9 mouse cellular contexts compared by ENCODE assay signal in the genomic region with DNA sequence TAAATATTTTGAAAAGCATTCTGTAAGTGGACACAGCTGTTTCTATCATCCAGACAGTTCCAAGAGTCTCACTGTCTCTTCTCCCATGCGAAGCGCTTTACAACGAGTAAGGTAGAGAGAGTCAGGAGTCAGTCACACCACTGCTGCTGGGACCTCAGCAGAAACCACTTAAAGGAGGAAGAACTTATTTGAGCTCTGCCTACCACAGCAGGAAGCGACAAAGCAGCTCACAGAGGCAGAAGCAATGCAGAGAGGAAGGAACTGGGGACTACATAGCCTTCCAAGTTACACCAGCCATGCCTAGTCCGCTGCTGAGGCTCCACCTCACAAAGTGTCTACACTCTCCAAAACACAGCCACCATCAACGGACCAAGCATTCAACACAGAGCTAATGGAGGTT. TPM values are rescaled to one million over a fixed set of nuclear protein-coding genes. Genes with fewer than 3 reads are reported as not detected.
DNase-seq lines count a peak whose midpoint lies in the region; TF ChIP-seq lines count a peak whose summit lies in the region.
"Had no signal": no experiment of that assay in that cellular context is flagged by ENCODE, and none has a peak within 500 bp of the region (broad histone marks: within the 10 kb centered on the region; RNA-seq: fewer than 3 reads in every experiment).

No protein-coding gene starts in this region.

- no peaks in the 10 kb centered on the region for H3K36me3 ChIP-seq in limb, embryonic 10.5 days

- DNase-seq in CD4-positive helper T cell, adult 2 months (ENCODE audit: low read depth, low spot score): peak; percentile 79
- peak; percentile 74 for DNase-seq in T-cell, adult 2 months (ENCODE audit: low spot score)
- DNase-seq in limb, embryonic 10.5 days (ENCODE audit: low spot score): no peak
- DNase-seq in natural killer cell, adult 2 months (ENCODE audit: low spot score in 2 of 2): peak; percentile 25 to 58
- DNase-seq in adrenal gland, postnatal 4 days (ENCODE audit: low spot score in 2 of 2): no peak
- DNase-seq in urinary bladder, postnatal 14 days (ENCODE audit: low spot score): no peak
- DNase-seq in cerebellum, adult 2 months: no peak
- DNase-seq in yolk sac, embryonic 10.5 days (ENCODE audit: low spot score): no peak

- no peaks in the 10 kb centered on the region for H3K9me3 ChIP-seq in limb, embryonic 10.5 days (replicated peaks)

- peak overlapping the region; percentile 36; the same call in 1 of the 2 replicates for H3K27ac ChIP-seq in limb, embryonic 10.5 days
- H3K27ac ChIP-seq in cerebellum, adult 2 months (ENCODE audit: insufficient read depth, low read length): no peak overlapping the region
- H3K27ac ChIP-seq: kidney, postnatal 0 days had no signal

- no peak for TF ChIP-seq CTCF in cerebellum, adult 2 months (IDR thresholded peaks at IDR 0.05; ENCODE audit: borderline replicate concordance, insufficient read depth, low read depth, low read length)

- no peak overlapping the region for H3K4me3 ChIP-seq in limb, embryonic 10.5 days
- H3K4me3 ChIP-seq in cerebellum, adult 2 months (replicated peaks; ENCODE audit: insufficient read depth, low read depth, low read length): no peak overlapping the region

- no peaks in the 10 kb centered on the region for H3K27me3 ChIP-seq in limb, embryonic 10.5 days (ENCODE audit: low read depth, poor library complexity, severe bottlenecking)
- H3K27me3 ChIP-seq in cerebellum, adult 2 months (ENCODE audit: control insufficient read depth, insufficient read depth, low read length): no peaks in the 10 kb centered on the region

- peaks cover 18% of the 10 kb centered on the region for H3K4me1 ChIP-seq in limb, embryonic 10.5 days
- peaks cover 24% of the 10 kb centered on the region for H3K4me1 ChIP-seq in cerebellum, adult 2 months (ENCODE audit: control insufficient read depth, insufficient read depth, low read length)

- TF ChIP-seq POLR2A in cerebellum, adult 2 months (IDR thresholded peaks at IDR 0.05; ENCODE audit: borderline replicate concordance, insufficient read depth, low read length): no peak

- WGBS in limb, embryonic 10.5 days: 68% methylated on average over 6 of the region's 6 CpGs
- WGBS in cerebellum, adult 2 months: 61% methylated on average over 6 of the region's 6 CpGs

RNA-seq across cellular contexts. Expression of gene Acap2, which starts 9.2 kb away (rescaled TPM):
- 14.9 and 16.4 TPM in 2 replicates for polyA plus RNA-seq in limb, embryonic 10.5 days (2016; fragmentation: Nextera tagmentation; extraction: Ambion mirVana)
- 10 to 100 TPM; 49.8 to 49.9 TPM for total RNA-seq in adrenal gland, postnatal 4 days (2021)
- polyA plus RNA-seq in cerebellum, adult 2 months (2012; rRNA removed): 36.9 and 38.9 TPM in 2 replicates

Comparison
In these comparisons a context has a peak if more than half of its experiments do, and no peak if none do; other contexts are left out.
1. DNase-seq: peak in CD4-positive helper T cell, adult 2 months (single experiment), T-cell, adult 2 months (single experiment) and natural killer cell, adult 2 months (2 of 2); none in limb, embryonic 10.5 days (single experiment), adrenal gland, postnatal 4 days (0 of 2), urinary bladder, postnatal 14 days (single experiment), cerebellum, adult 2 months (0 of 2) and yolk sac, embryonic 10.5 days (single experiment).